Mouse (Mus musculus): ENCODE data around the gene Msmo1. TPM values are rescaled to one million over a fixed set of nuclear protein-coding genes. Genes with fewer than 3 reads are reported as not detected.
A peak's percentile ranks its signal among the peaks of the same experiment; 100 is the strongest.

The Msmo1 gene
- polyA plus RNA-seq, 1 experiment from 2014 or later, result 142 TPM

DNA sequence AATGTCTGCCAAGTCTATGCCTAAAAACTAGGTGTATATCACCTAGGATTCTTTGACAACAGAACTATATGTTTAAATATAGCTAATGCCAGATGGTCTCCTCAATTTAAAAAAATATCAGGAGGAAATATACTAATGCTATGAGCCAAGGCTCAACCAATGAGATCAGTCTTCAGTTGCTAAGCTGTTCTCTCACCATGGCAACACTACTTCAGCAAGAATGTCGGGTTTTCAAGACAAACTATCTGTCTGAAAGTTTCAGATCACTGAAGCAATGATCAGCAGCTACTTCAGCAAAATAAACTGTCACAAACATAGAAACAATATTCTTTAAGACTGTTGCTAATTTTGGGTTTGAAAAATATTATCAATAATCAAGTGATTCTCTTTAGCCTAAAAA is 61.7 kb downstream of the Msmo1 start:
- no peaks in the 10 kb centered on the region for H3K36me3 ChIP-seq
- ATAC-seq (replicated peaks), result peak; percentile 69
- H3K27me3 ChIP-seq, result no peaks in the 10 kb centered on the region
- H3K9me3 ChIP-seq, result no peaks in the 10 kb centered on the region
- H3K4me3 ChIP-seq, result no peak overlapping the region
- 25% methylated on average over 1 of the region's 1 CpGs for WGBS
- H3K4me1 ChIP-seq, result peaks cover 6% of the 10 kb centered on the region; the same call in 1 of the 2 replicates
- H3K4me2 ChIP-seq (replicated peaks), result no peak overlapping the region
- H3K27ac ChIP-seq (replicated peaks), result no peak overlapping the region
- H3K9ac ChIP-seq (replicated peaks), result no peak overlapping the region

Other genes with a start within 250 kb of the Msmo1 start
- gene Cpe, start 40.7 kb downstream of the Msmo1 start, polyA plus RNA-seq (2015; fragmentation: Nextera tagmentation; extraction: Ambion mirVana), result 444 and 498 TPM in 2 replicates
- 41.7 and 42.3 TPM in 2 replicates for gene Klhl2, start 116.2 kb upstream of the Msmo1 start, polyA plus RNA-seq (2015; fragmentation: Nextera tagmentation; extraction: Ambion mirVana)
- 20.7 and 22.1 TPM in 2 replicates for gene Tmem192, start 213.4 kb upstream of the Msmo1 start, polyA plus RNA-seq (2015; fragmentation: Nextera tagmentation; extraction: Ambion mirVana)

Measured in forebrain, embryonic 15.5 days (tissue).